Mouse (Mus musculus) embryonic facial prominence, embryonic 15.5 days (tissue): ENCODE measurements around the gene Oas1g. TPM values are rescaled to one million over a fixed set of nuclear protein-coding genes. Genes with fewer than 3 reads are reported as not detected.
"Not testable (repeated sequence)": the region's sequence is repeated elsewhere in the genome, so short reads cannot be mapped to it uniquely, and the experiment has no call there.

Source experiments
- ATAC-seq: fragments of 200-750 bp; cut with Nextera tagmentation; 2 replicates; pipeline ENCODE4 v1.8.0; 2017; ENCODE audit warnings: low read depth, moderate TSS enrichment; ENCODE audit not compliant: insufficient number of reproducible peaks, low FRiP score, low TSS enrichment
- H3K27ac ChIP-seq: fragments of 300-500 bp; sonication (generic); replicated peaks from 2 replicates; pipeline ENCODE4 v1.5.1; 2015; ENCODE audit warnings: mild to moderate bottlenecking, inconsistent platforms
- H3K27me3 ChIP-seq: fragments of 300-500 bp; sonication (generic); 2 replicates; pipeline ENCODE4 v1.6.1; 2015; ENCODE audit warnings: inconsistent platforms
- H3K36me3 ChIP-seq: fragments of 300-500 bp; sonication (generic); 2 replicates; pipeline ENCODE4 v1.6.1; 2015; ENCODE audit warnings: mild to moderate bottlenecking, inconsistent platforms
- H3K4me1 ChIP-seq: fragments of 300-500 bp; sonication (generic); 2 replicates; pipeline ENCODE4 v1.6.1; 2015; ENCODE audit warnings: inconsistent platforms
- H3K4me2 ChIP-seq: fragments of 300-500 bp; sonication (generic); replicated peaks from 2 replicates; pipeline ENCODE4 v1.6.1; 2015; ENCODE audit warnings: mild to moderate bottlenecking, inconsistent platforms
- H3K4me3 ChIP-seq: fragments of 300-500 bp; sonication (generic); replicated peaks from 2 replicates; pipeline ENCODE4 v1.5.1; 2015; ENCODE audit warnings: mild to moderate bottlenecking, inconsistent platforms
- H3K9ac ChIP-seq: fragments of 300-500 bp; sonication (generic); 2 replicates; pipeline ENCODE4 v1.6.1; 2015; ENCODE audit warnings: inconsistent platforms
- H3K9me3 ChIP-seq: fragments of 300-500 bp; sonication (generic); replicated peaks from 2 replicates; pipeline ENCODE4 v1.6.1; 2016; ENCODE audit warnings: inconsistent platforms
- WGBS: fragments of 180-500 bp; shearing (Covaris S2); methylation state at CpG from one replicate; pipeline ENCODE4 v1.1.7; 2015; 5-methylcytosine and 5-hydroxymethylcytosine counted together
- polyA plus RNA-seq: library from polyadenylated mRNA; unstranded; fragments of >200 nt; fragmentation: Nextera tagmentation; extraction: Ambion mirVana; gene quantifications from 2 replicates; pipeline ENCODE4 v1.2.1, GENCODE M21; 2015

Gene Oas1g
- polyA plus RNA-seq, result 0.95 and 1.1 TPM in 2 replicates

DNA sequence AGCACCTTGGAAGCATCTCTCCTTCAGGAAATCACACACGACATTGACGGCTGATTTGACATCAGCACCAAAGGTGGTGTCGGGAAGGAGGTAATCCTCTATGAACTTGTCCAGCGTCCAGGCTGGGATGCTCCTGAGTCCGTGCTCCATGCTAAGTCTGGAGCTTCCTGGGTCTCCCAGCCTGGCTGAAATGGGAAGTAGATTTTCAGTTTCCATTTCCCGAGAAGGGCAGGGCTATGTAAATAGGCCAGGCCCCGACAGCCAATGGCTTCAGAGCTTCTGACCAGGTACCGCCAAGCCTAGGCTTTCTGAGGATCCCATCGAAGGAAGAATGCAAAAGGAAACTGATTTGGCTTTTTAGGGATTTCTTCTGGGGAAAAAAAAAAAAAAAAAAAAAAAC, at the start of gene Oas1g:
TSS of gene Oas1g (minus strand) at position 201 of the 400 bp plus-strand sequence.
- H3K4me3 ChIP-seq, H3K36me3 ChIP-seq, H3K27me3 ChIP-seq, H3K4me2 ChIP-seq, H3K4me1 ChIP-seq, ATAC-seq, H3K27ac ChIP-seq, H3K9ac ChIP-seq, H3K9me3 ChIP-seq: not testable (repeated sequence)
- 17% methylated on average over 6 of the region's 9 CpGs for WGBS

GRCm38 (mm10) chr5:120933966-120934365, 46.6 kb upstream of the Oas1g start:
- H3K4me3 ChIP-seq, result no peak overlapping the region
- no peak overlapping the region for H3K9ac ChIP-seq
- no peak overlapping the region for H3K4me2 ChIP-seq
- 0 out of 2 replicates have a peak, but pooled peaks cover 2% of the 10 kb centered on the region for H3K9me3 ChIP-seq
- H3K4me1 ChIP-seq, result no peaks in the 10 kb centered on the region
- no peaks in the 10 kb centered on the region for H3K27me3 ChIP-seq
- ATAC-seq, result no peak
- H3K27ac ChIP-seq, result no peak overlapping the region
- no peaks in the 10 kb centered on the region for H3K36me3 ChIP-seq
- WGBS, result 28% methylated on average over 5 of the region's 5 CpGs

DNA sequence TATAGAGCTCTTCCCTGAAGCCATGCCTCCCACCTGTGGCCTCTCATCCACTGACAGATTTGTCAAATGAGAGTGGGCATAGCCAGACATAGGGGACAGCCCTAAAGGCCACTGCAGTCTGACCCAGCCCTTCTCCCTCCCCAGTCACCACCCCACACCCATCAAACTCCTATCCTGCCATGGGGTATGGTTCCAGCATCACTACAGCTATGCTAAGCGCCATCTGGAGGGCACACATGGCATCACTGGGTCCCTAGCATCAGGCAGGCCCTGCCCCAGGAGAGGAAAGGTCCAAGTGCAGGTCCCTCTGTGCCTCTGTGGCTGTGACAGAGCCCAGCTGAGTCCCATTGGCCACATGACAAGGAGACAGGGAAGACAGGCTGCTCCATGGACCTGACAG, 39.6 kb upstream of the Oas1g start:
- Histone ChIP-seq H3K4me2 (no peak overlapping the region), H3K9me3 (no peaks in the 10 kb centered on the region), H3K4me1 (no peaks in the 10 kb centered on the region), H3K27ac (no peak overlapping the region), H3K4me3 (no peak overlapping the region), H3K27me3 (no peaks in the 10 kb centered on the region), H3K36me3 (no peaks in the 10 kb centered on the region), H3K9ac (no peak overlapping the region)
- 17% methylated on average over 1 of the region's 1 CpGs for WGBS
- no peak for ATAC-seq

DNA sequence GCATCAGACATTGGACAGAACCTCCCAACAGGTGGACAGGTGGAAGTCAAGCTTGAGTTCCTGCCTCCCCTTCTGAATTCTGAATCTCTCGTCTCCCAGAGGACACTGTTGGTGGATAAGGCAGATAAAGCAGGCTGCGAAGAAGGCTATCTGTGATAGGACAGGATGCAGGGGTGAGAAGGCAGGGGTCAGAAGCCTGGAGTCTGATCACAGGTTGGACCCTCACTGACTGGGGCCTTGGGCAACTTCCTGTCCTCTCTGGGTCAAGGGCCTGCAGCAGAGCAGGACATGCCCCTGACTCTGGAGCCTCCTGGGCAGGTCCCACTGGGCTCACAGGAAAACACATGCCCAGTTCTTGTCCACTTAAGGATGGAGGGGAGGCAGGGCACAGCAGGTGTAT, 38.9 kb upstream of the Oas1g start:
- H3K4me3 ChIP-seq, result not testable (repeated sequence)

DNA sequence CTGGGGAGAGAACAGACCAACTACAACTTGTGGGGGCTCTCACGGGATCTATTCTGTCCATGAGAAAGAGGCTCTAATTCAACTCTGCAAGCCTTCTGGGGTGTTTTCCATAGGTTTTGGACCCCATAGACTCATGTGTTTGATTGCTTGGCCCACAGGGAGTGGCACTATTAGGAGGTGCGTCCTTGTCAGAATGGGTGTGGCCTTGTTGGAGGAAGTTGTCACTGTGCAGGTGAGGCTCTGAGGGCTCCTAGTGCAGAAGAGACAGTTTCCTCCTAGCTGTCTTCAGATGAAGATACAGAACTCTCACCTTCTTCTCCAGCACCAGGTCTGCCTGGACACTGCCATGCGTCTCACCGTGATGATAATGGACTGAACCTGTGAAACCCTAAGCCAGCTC, 37.1 kb upstream of the Oas1g start:
- 79% methylated on average over 4 of the region's 4 CpGs for WGBS
- not testable (repeated sequence) for H3K36me3 ChIP-seq, H3K27me3 ChIP-seq, H3K9me3 ChIP-seq, H3K27ac ChIP-seq, H3K9ac ChIP-seq, H3K4me2 ChIP-seq, H3K4me3 ChIP-seq, H3K4me1 ChIP-seq, ATAC-seq

More for the DNA sequence above, 38.9 kb upstream of the Oas1g start:
- H3K4me2 ChIP-seq, H3K27me3 ChIP-seq, ATAC-seq, H3K9me3 ChIP-seq, H3K4me1 ChIP-seq, H3K9ac ChIP-seq, H3K27ac ChIP-seq, H3K36me3 ChIP-seq: not testable (repeated sequence)
- 72% methylated on average over 2 of the region's 2 CpGs for WGBS

DNA sequence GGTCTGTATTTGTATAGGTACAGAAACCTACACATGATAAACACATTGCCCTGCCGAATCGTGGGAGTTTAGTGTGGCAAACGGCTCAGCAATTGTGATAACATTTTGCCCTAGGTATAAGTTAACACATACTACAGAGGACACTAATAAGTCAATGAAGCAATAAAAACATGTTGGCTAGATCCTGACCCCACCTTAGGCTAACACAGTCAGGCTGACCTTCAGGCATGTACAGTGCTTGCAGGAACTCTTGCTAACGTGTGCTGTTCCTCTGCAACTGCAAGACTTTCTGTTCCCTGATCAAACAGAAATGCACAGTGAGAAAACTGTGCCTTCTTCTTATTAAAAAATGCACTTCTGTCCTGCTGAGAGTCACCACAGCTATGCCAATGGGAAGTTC, 36.6 kb upstream of the Oas1g start:
- ATAC-seq, result no peak
- Histone ChIP-seq H3K4me1 (no peaks in the 10 kb centered on the region), H3K27ac (no peak overlapping the region), H3K36me3 (no peaks in the 10 kb centered on the region), H3K9ac (no peak overlapping the region), H3K9me3 (no peaks in the 10 kb centered on the region), H3K4me2 (no peak overlapping the region), H3K4me3 (no peak overlapping the region), H3K27me3 (no peaks in the 10 kb centered on the region)
- 71% methylated on average over 4 of the region's 4 CpGs for WGBS

GRCm38 (mm10) chr5:120920296-120920695, 32.9 kb upstream of the Oas1g start:
- WGBS, result 68% methylated on average over 3 of the region's 3 CpGs

GRCm38 (mm10) chr5:120919156-120919935, 31.9 kb upstream of the Oas1g start:
- 67% methylated on average over 2 of the region's 2 CpGs for WGBS

More at GRCm38 (mm10) chr5:120920296-120920695, 32.9 kb upstream of the Oas1g start:
- Histone ChIP-seq H3K4me1 (no peaks in the 10 kb centered on the region), H3K4me3 (no peak overlapping the region), H3K9me3 (no peaks in the 10 kb centered on the region), H3K4me2 (no peak overlapping the region), H3K9ac (no peak overlapping the region), H3K27me3 (no peaks in the 10 kb centered on the region), H3K27ac (no peak overlapping the region), H3K36me3 (no peaks in the 10 kb centered on the region)
- ATAC-seq, result no peak

DNA sequence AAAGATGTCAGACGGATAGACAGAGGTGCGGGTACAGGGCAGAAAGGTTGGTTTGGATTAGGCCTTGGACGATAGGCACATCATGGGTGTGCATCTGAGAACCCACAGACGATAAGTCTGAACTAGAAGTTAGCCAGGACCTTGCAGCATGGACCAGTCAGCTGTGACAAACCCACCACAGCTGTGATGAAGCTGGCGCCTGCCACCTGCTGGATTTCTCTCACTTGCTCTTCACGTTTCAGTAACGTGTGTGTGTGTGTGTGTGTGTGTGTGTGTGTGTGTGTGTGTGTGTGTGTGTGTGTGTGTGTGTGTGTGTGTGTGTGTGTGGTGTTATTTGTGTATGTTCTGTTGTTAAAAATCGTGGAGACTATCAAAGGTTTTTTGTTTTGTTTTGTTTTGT, 26.8 kb upstream of the Oas1g start, which contains the start of gene Oas1d:
TSS of gene Oas1d (plus strand) at position 333 of the 400 bp plus-strand sequence.
- H3K27me3 ChIP-seq, H3K4me2 ChIP-seq, H3K9me3 ChIP-seq, ATAC-seq, H3K36me3 ChIP-seq, H3K4me3 ChIP-seq, H3K4me1 ChIP-seq, H3K9ac ChIP-seq, H3K27ac ChIP-seq: not testable (repeated sequence)
- WGBS, result 42% methylated on average over 8 of the region's 8 CpGs

More at GRCm38 (mm10) chr5:120919156-120919935, 31.9 kb upstream of the Oas1g start:
- H3K27ac ChIP-seq, H3K36me3 ChIP-seq, H3K4me2 ChIP-seq, ATAC-seq, H3K4me1 ChIP-seq, H3K9me3 ChIP-seq, H3K9ac ChIP-seq, H3K4me3 ChIP-seq, H3K27me3 ChIP-seq: not testable (repeated sequence)

DNA sequence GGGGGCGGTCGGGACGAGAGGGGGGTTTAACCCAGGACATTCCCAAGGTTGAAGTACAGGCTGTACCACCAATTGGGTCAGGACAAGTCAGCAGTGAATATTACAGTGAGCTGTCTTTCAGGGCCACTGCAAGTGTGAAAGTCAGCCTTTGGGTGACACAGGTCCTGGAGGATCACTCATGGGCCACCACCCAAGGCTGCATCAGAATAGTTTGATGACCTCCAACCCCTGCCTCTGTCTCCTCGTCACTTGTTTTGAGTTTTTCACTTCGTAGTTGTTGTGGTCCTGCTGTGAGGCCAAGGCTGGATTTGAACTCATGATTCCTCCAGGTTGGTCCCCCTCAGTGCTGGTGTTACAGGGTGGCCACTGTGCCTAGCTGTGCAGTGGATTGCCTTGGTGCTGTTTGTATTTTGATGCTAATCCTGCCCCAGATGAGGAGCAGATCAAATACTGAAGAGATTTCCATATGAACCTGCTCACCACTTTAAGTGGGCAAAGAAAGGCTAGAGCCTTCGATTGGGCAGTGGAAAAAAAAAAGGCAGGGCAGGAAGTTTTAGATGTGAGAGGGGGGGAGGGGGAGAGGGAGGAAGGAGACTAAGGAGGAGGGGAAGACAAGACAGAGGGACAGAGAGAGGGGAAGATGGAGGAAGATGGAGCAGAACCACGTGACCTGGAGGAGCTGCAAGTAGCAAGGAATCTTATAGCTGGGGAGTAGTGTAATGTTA, 20.9 kb upstream of the Oas1g start:
- Histone ChIP-seq H3K27me3 (no peaks in the 10 kb centered on the region), H3K9ac (no peak overlapping the region), H3K4me3 (no peak overlapping the region), H3K9me3 (no peaks in the 10 kb centered on the region), H3K4me2 (no peak overlapping the region), H3K36me3 (no peaks in the 10 kb centered on the region), H3K4me1 (no peaks in the 10 kb centered on the region), H3K27ac (no peak overlapping the region)
- WGBS, result 47% methylated on average over 7 of the region's 7 CpGs
- no peak for ATAC-seq

- WGBS, result 30% methylated on average over 9 of the region's 12 CpGs
- ATAC-seq, H3K4me2 ChIP-seq, H3K9ac ChIP-seq, H3K4me1 ChIP-seq, H3K27ac ChIP-seq, H3K9me3 ChIP-seq, H3K36me3 ChIP-seq, H3K27me3 ChIP-seq, H3K4me3 ChIP-seq: not testable (repeated sequence)
These were observed 19.6 kb upstream of the Oas1g start, which contains the start of gene Oas1a for GRCm38 (mm10) chr5:120906791-120907733. Gene Oas1a, minus strand, starts transcription at chr5:120907521.
